Mouse (Mus musculus) heart, adult 2 months (tissue): ENCODE results near the gene Xrra1. TPM values are rescaled to one million over a fixed set of nuclear protein-coding genes. Genes with fewer than 3 reads are reported as not detected.
A peak's percentile ranks its signal among the peaks of the same experiment; 100 is the strongest.

Experiments
- DNase-seq, 2 experiments: peaks; one replicate each; pipeline ENCODE4 v3.0.0; 2021
- H3K27ac ChIP-seq: fragments of 200-600 bp; 2 replicates; pipeline ENCODE4 v1.8.1; 2022
- H3K27me3 ChIP-seq: fragments of 200-500 bp; 2 replicates; pipeline ENCODE4 v1.6.1; 2012; ENCODE audit warnings: mild to moderate bottlenecking, low read length, inconsistent platforms, mixed read lengths; ENCODE audit not compliant: control insufficient read depth, insufficient read depth
- H3K36me3 ChIP-seq: fragments of 200-500 bp; 2 replicates; pipeline ENCODE4 v1.6.1; 2012; ENCODE audit warnings: low read length, inconsistent platforms; ENCODE audit not compliant: control insufficient read depth, insufficient read depth
- H3K4me1 ChIP-seq: fragments of 200-500 bp; 2 replicates; pipeline ENCODE4 v1.6.1; 2011; ENCODE audit warnings: low read length; ENCODE audit not compliant: control insufficient read depth, insufficient read depth
- H3K4me3 ChIP-seq: fragments of 200-600 bp; 2 replicates; pipeline ENCODE4 v1.8.1; 2022
- H3K79me2 ChIP-seq: fragments of 200-500 bp; replicated peaks from 2 replicates; pipeline ENCODE4 v1.6.1; 2012; ENCODE audit warnings: mild to moderate bottlenecking, inconsistent platforms, low read length, moderate library complexity, mixed read lengths; ENCODE audit not compliant: control insufficient read depth, insufficient read depth
- H3K9ac ChIP-seq: fragments of 200-500 bp; 2 replicates; pipeline ENCODE4 v1.6.1; 2012; ENCODE audit warnings: low read depth, mild to moderate bottlenecking, control low read depth, inconsistent platforms, low read length, mixed read lengths
- CTCF ChIP-seq: fragments of 200-600 bp; IDR thresholded peaks from 2 replicates; pipeline ENCODE4 v1.8.1; 2022; ENCODE audit warnings: antibody characterized with exemption, mild to moderate bottlenecking, moderate library complexity
- EP300 ChIP-seq: fragments of 200-500 bp; IDR thresholded peaks from 2 replicates; pipeline ENCODE4 v1.6.1; 2011; ENCODE audit warnings: low read depth, low read length, control low read depth; ENCODE audit not compliant: insufficient read depth
- POLR2A ChIP-seq: fragments of 200-500 bp; IDR thresholded peaks from 2 replicates; pipeline ENCODE4 v1.6.1; 2011; ENCODE audit warnings: mild to moderate bottlenecking, low read depth, low read length, control low read depth; ENCODE audit not compliant: insufficient read depth
- WGBS: fragments of 180-500 bp; shearing (Covaris S2); methylation state at CpG from one replicate; pipeline ENCODE4 v1.1.7; 2018; 5-methylcytosine and 5-hydroxymethylcytosine counted together
- intact Hi-C: fragments of 180-260 bp; cut with DNase I; formaldehyde crosslinking; loops from one replicate; pipeline ENCODE4 v1.15.1; 2025
- polyA plus RNA-seq: library from polyadenylated mRNA; depleted of rRNA; stranded (reverse); fragments of >200 nt; gene quantifications from 2 replicates; pipeline ENCODE4 v1.2.3, GENCODE M21; 2012
- total RNA-seq, 2 experiments: library from RNA; stranded (reverse); gene quantifications; 2 replicates each; pipeline ENCODE4 v1.2.3; 2021

The Xrra1 gene
- total and polyA plus RNA-seq, 3 experiments = 0.10 to 0.14 TPM; not detected in 1

- Histone ChIP-seq H3K27me3 (no peaks in the 10 kb centered on the region), H3K4me1 (peaks cover 2% of the 10 kb centered on the region), H3K4me3 (no peak overlapping the region), H3K36me3 (peaks cover 23% of the 10 kb centered on the region), H3K27ac (peak overlapping the region; percentile 89), H3K79me2 (0 out of 2 replicates have a peak, but pooled peaks cover 1% of the 10 kb centered on the region), H3K9ac (no peak overlapping the region; the same call in 1 of the 2 replicates)
- TF ChIP-seq EP300 (no peak), CTCF (no peak), POLR2A (no peak)
- WGBS = 72% methylated on average over 8 of the region's 8 CpGs
- no peak for DNase-seq
- intact Hi-C loops = no loop called here
Measured at GRCm38 (mm10) chr7:99845533-99846236, 13.2 kb upstream of the Xrra1 start.

DNA sequence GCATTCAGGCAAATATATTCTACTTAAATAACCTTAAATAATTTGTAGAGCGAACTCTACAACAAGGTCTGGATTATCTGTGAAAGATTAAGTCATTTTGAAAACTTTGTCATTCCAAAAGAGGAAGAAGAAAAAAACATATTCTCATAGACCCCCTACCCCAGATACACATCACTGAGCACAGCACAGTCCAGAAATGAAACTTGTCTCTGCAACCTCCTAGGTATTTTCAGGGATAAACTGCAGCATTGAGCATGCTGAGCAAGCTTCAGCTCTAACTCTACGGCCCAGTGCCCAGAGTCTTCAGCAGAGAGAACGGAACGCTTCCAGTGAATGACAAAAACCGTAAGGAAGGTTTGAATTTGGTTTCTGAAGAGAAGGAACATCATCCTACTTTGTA, 8.4 kb upstream of the Xrra1 start:
- TF ChIP-seq CTCF (no peak), POLR2A (no peak), EP300 (no peak)
- no peak overlapping the region for H3K4me3 ChIP-seq
- intact Hi-C loops = no loop called here
- no peaks in the 10 kb centered on the region for H3K27me3 ChIP-seq
- H3K79me2 ChIP-seq = 0 out of 2 replicates have a peak, but pooled peaks cover 6% of the 10 kb centered on the region
- peaks cover 3% of the 10 kb centered on the region for H3K4me1 ChIP-seq
- no peak overlapping the region for H3K9ac ChIP-seq
- 95% methylated on average over 5 of the region's 5 CpGs for WGBS
- no peak overlapping the region for H3K27ac ChIP-seq
- H3K36me3 ChIP-seq = peaks cover 11% of the 10 kb centered on the region
- DNase-seq = no peak

GRCm38 (mm10) chr7:99851121-99851520, 7.8 kb upstream of the Xrra1 start:
- no peak for DNase-seq
- 0 out of 2 replicates have a peak, but pooled peaks cover 6% of the 10 kb centered on the region for H3K79me2 ChIP-seq
- peaks cover 7% of the 10 kb centered on the region for H3K36me3 ChIP-seq
- WGBS = 71% methylated on average over 1 of the region's 1 CpGs
- no peak overlapping the region for H3K4me3 ChIP-seq
- H3K4me1 ChIP-seq = peaks cover 2% of the 10 kb centered on the region
- H3K27ac ChIP-seq = no peak overlapping the region
- H3K27me3 ChIP-seq = no peaks in the 10 kb centered on the region
- intact Hi-C loops = no loop called here
- no peak for TF ChIP-seq CTCF
- no peak for TF ChIP-seq POLR2A
- TF ChIP-seq EP300 = no peak
- no peak overlapping the region for H3K9ac ChIP-seq

DNA sequence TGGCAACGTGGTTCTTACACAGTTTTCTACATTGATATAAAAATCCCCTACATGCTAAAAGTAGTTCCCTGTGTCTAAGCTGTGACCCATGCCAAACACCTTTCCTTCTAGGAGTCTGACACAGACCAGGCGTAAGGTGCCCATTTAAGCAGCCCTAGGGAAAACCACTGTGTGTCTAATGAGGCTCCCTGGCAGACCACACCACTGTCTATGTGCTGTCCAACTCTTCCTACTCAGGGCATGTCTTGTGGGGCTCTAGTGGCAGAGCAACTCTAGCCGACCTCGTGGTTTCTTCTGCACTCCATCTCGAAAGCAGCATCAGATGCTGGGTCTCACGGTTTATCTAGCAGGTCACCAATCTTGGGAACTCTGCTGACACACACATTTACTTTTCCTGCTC, 7.3 kb upstream of the Xrra1 start:
- H3K36me3 ChIP-seq = peaks cover 3% of the 10 kb centered on the region
- H3K27ac ChIP-seq = no peak overlapping the region
- intact Hi-C loops = no loop called here
- WGBS = 64% methylated on average over 6 of the region's 6 CpGs
- no peak overlapping the region for H3K9ac ChIP-seq
- H3K79me2 ChIP-seq = 0 out of 2 replicates have a peak, but pooled peaks cover 6% of the 10 kb centered on the region
- H3K4me1 ChIP-seq = peaks cover 2% of the 10 kb centered on the region
- H3K4me3 ChIP-seq = no peak overlapping the region
- TF ChIP-seq EP300 (no peak), CTCF (no peak), POLR2A (no peak)
- DNase-seq = no peak
- H3K27me3 ChIP-seq = no peaks in the 10 kb centered on the region

GRCm38 (mm10) chr7:99853350-99853749, 5.6 kb upstream of the Xrra1 start:
- no peak overlapping the region for H3K4me3 ChIP-seq
- intact Hi-C loops = no loop called here
- no peak overlapping the region for H3K9ac ChIP-seq
- peaks cover 12% of the 10 kb centered on the region for H3K79me2 ChIP-seq
- DNase-seq = no peak
- H3K27ac ChIP-seq = no peak overlapping the region
- no peaks in the 10 kb centered on the region for H3K27me3 ChIP-seq
- 91% methylated on average over 7 of the region's 7 CpGs for WGBS
- no peak for TF ChIP-seq CTCF
- no peak for TF ChIP-seq EP300
- TF ChIP-seq POLR2A = no peak
- peaks cover 8% of the 10 kb centered on the region for H3K4me1 ChIP-seq
- no peaks in the 10 kb centered on the region; the same call in none of the 2 replicates for H3K36me3 ChIP-seq

GRCm38 (mm10) chr7:99854311-99854710, 4.6 kb upstream of the Xrra1 start:
- H3K36me3 ChIP-seq = no peaks in the 10 kb centered on the region; the same call in none of the 2 replicates
- H3K79me2 ChIP-seq = peaks cover 11% of the 10 kb centered on the region
- H3K4me1 ChIP-seq = peaks cover 8% of the 10 kb centered on the region
- intact Hi-C loops = no loop called here
- no peak overlapping the region for H3K9ac ChIP-seq
- TF ChIP-seq EP300 (no peak), POLR2A (no peak), CTCF (no peak)
- no peaks in the 10 kb centered on the region for H3K27me3 ChIP-seq
- DNase-seq = no peak
- H3K27ac ChIP-seq = no peak overlapping the region
- H3K4me3 ChIP-seq = no peak overlapping the region
- WGBS = 71% methylated on average over 4 of the region's 4 CpGs
